Mouse (Mus musculus): Measurements from ENCODE around the gene Vmn1r85. TPM values are rescaled to one million over a fixed set of nuclear protein-coding genes. Genes with fewer than 3 reads are reported as not detected.

Gene Vmn1r85
- polyA plus RNA-seq, 1 experiment: not detected

GRCm38 (mm10) chr7:13046084-13046483 is 48.9 kb downstream of the Vmn1r85 start:
- H3K27me3 ChIP-seq (ENCODE audit: control insufficient read depth, insufficient read depth, low read length): peaks cover 13% of the 10 kb centered on the region
- H3K27ac ChIP-seq (ENCODE audit: insufficient read depth, low read length): no peak overlapping the region
- H3K4me1 ChIP-seq (ENCODE audit: control insufficient read depth, insufficient read depth, insufficient read length): peaks cover 13% of the 10 kb centered on the region
- peak; percentile 75; the same call in 1 of the 2 replicates for TF ChIP-seq CTCF (IDR thresholded peaks at IDR 0.05; ENCODE audit: extremely low read depth, insufficient read depth, insufficient read length, insufficient replicate concordance)
- TF ChIP-seq POLR2A (IDR thresholded peaks at IDR 0.05; ENCODE audit: low read depth, low read length): no peak
- peak in 1 of 2 experiments; percentile 67 for DNase-seq (ENCODE audit: low read depth in 1 of 2, low spot score in 2 of 2)
- no peak overlapping the region for H3K4me3 ChIP-seq (ENCODE audit: extremely low read depth, insufficient read depth, insufficient read length)
- H3K36me3 ChIP-seq (ENCODE audit: control insufficient read depth, insufficient read depth, low read length): no peaks in the 10 kb centered on the region
- WGBS: 6% methylated on average over 2 of the region's 2 CpGs

- Histone ChIP-seq H3K27me3 (ENCODE audit: control insufficient read depth, insufficient read depth, low read length) (peaks cover 13% of the 10 kb centered on the region), H3K36me3 (ENCODE audit: control insufficient read depth, insufficient read depth, low read length) (no peaks in the 10 kb centered on the region), H3K4me3 (ENCODE audit: extremely low read depth, insufficient read depth, insufficient read length) (peak overlapping the region; percentile 38; the same call in 1 of the 2 replicates), H3K4me1 (ENCODE audit: control insufficient read depth, insufficient read depth, insufficient read length) (peaks cover 13% of the 10 kb centered on the region), H3K27ac (ENCODE audit: insufficient read depth, low read length) (no peak overlapping the region)
- no peak for TF ChIP-seq POLR2A (IDR thresholded peaks at IDR 0.05; ENCODE audit: low read depth, low read length)
- TF ChIP-seq CTCF (IDR thresholded peaks at IDR 0.05; ENCODE audit: extremely low read depth, insufficient read depth, insufficient read length, insufficient replicate concordance): no peak
- 9% methylated on average over 23 of the region's 23 CpGs for WGBS
- no peak for DNase-seq (ENCODE audit: low read depth in 1 of 2, low spot score in 2 of 2)
These were observed 50.7 kb downstream of the Vmn1r85 start for GRCm38 (mm10) chr7:13044254-13044625.

GRCm38 (mm10) chr7:13043445-13044253 is 51.3 kb downstream of the Vmn1r85 start:
- peaks cover 13% of the 10 kb centered on the region for H3K27me3 ChIP-seq (ENCODE audit: control insufficient read depth, insufficient read depth, low read length)
- 13% methylated on average over 88 of the region's 88 CpGs for WGBS

GRCm38 (mm10) chr7:13043120-13043444 is 51.9 kb downstream of the Vmn1r85 start:
- H3K4me1 ChIP-seq (ENCODE audit: control insufficient read depth, insufficient read depth, insufficient read length): peaks cover 17% of the 10 kb centered on the region
- TF ChIP-seq CTCF (IDR thresholded peaks at IDR 0.05; ENCODE audit: extremely low read depth, insufficient read depth, insufficient read length, insufficient replicate concordance): no peak
- no peak for TF ChIP-seq POLR2A (IDR thresholded peaks at IDR 0.05; ENCODE audit: low read depth, low read length)
- H3K27me3 ChIP-seq (ENCODE audit: control insufficient read depth, insufficient read depth, low read length): peaks cover 13% of the 10 kb centered on the region
- no peaks in the 10 kb centered on the region for H3K36me3 ChIP-seq (ENCODE audit: control insufficient read depth, insufficient read depth, low read length)
- no peak overlapping the region for H3K27ac ChIP-seq (ENCODE audit: insufficient read depth, low read length)
- no peak for DNase-seq (ENCODE audit: low read depth in 1 of 2, low spot score in 2 of 2)
- WGBS: 78% methylated on average over 16 of the region's 16 CpGs
- no peak overlapping the region for H3K4me3 ChIP-seq (ENCODE audit: extremely low read depth, insufficient read depth, insufficient read length)

More at GRCm38 (mm10) chr7:13043445-13044253, 51.3 kb downstream of the Vmn1r85 start:
- Histone ChIP-seq H3K4me1 (ENCODE audit: control insufficient read depth, insufficient read depth, insufficient read length) (peaks cover 17% of the 10 kb centered on the region), H3K4me3 (ENCODE audit: extremely low read depth, insufficient read depth, insufficient read length) (peak overlapping the region; percentile 38; the same call in 1 of the 2 replicates), H3K27ac (ENCODE audit: insufficient read depth, low read length) (no peak overlapping the region), H3K36me3 (ENCODE audit: control insufficient read depth, insufficient read depth, low read length) (no peaks in the 10 kb centered on the region)
- TF ChIP-seq CTCF (IDR thresholded peaks at IDR 0.05; ENCODE audit: extremely low read depth, insufficient read depth, insufficient read length, insufficient replicate concordance) (no peak), POLR2A (IDR thresholded peaks at IDR 0.05; ENCODE audit: low read depth, low read length) (no peak)
- DNase-seq (ENCODE audit: low read depth in 1 of 2, low spot score in 2 of 2): no peak

- DNase-seq (ENCODE audit: low read depth in 1 of 2, low spot score in 2 of 2): no peak
- Histone ChIP-seq H3K36me3 (ENCODE audit: control insufficient read depth, insufficient read depth, low read length) (no peaks in the 10 kb centered on the region), H3K27me3 (ENCODE audit: control insufficient read depth, insufficient read depth, low read length) (peaks cover 13% of the 10 kb centered on the region), H3K4me3 (ENCODE audit: extremely low read depth, insufficient read depth, insufficient read length) (no peak overlapping the region), H3K4me1 (ENCODE audit: control insufficient read depth, insufficient read depth, insufficient read length) (peaks cover 17% of the 10 kb centered on the region), H3K27ac (ENCODE audit: insufficient read depth, low read length) (no peak overlapping the region)
- WGBS: 85% methylated on average over 6 of the region's 6 CpGs
- TF ChIP-seq CTCF (IDR thresholded peaks at IDR 0.05; ENCODE audit: extremely low read depth, insufficient read depth, insufficient read length, insufficient replicate concordance) (no peak), POLR2A (IDR thresholded peaks at IDR 0.05; ENCODE audit: low read depth, low read length) (no peak)
These were observed 52.5 kb downstream of the Vmn1r85 start for GRCm38 (mm10) chr7:13042511-13042910.

- WGBS: 82% methylated on average over 1 of the region's 1 CpGs
- TF ChIP-seq POLR2A (IDR thresholded peaks at IDR 0.05; ENCODE audit: low read depth, low read length) (no peak), CTCF (IDR thresholded peaks at IDR 0.05; ENCODE audit: extremely low read depth, insufficient read depth, insufficient read length, insufficient replicate concordance) (no peak)
- H3K36me3 ChIP-seq (ENCODE audit: control insufficient read depth, insufficient read depth, low read length): no peaks in the 10 kb centered on the region
- peaks cover 23% of the 10 kb centered on the region for H3K4me1 ChIP-seq (ENCODE audit: control insufficient read depth, insufficient read depth, insufficient read length)
- no peak overlapping the region for H3K27ac ChIP-seq (ENCODE audit: insufficient read depth, low read length)
- H3K27me3 ChIP-seq (ENCODE audit: control insufficient read depth, insufficient read depth, low read length): peaks cover 13% of the 10 kb centered on the region
- H3K4me3 ChIP-seq (ENCODE audit: extremely low read depth, insufficient read depth, insufficient read length): no peak overlapping the region
- DNase-seq (ENCODE audit: low read depth in 1 of 2, low spot score in 2 of 2): no peak
These were observed 53.7 kb downstream of the Vmn1r85 start for GRCm38 (mm10) chr7:13041256-13041655.

- TF ChIP-seq POLR2A (IDR thresholded peaks at IDR 0.05; ENCODE audit: low read depth, low read length) (no peak), CTCF (IDR thresholded peaks at IDR 0.05; ENCODE audit: extremely low read depth, insufficient read depth, insufficient read length, insufficient replicate concordance) (no peak)
- 76% methylated on average over 1 of the region's 1 CpGs for WGBS
- no peak for DNase-seq (ENCODE audit: low read depth in 1 of 2, low spot score in 2 of 2)
- H3K27ac ChIP-seq (ENCODE audit: insufficient read depth, low read length): no peak overlapping the region
- peaks cover 24% of the 10 kb centered on the region for H3K4me1 ChIP-seq (ENCODE audit: control insufficient read depth, insufficient read depth, insufficient read length)
- H3K27me3 ChIP-seq (ENCODE audit: control insufficient read depth, insufficient read depth, low read length): peaks cover 10% of the 10 kb centered on the region
- H3K36me3 ChIP-seq (ENCODE audit: control insufficient read depth, insufficient read depth, low read length): peaks cover 8% of the 10 kb centered on the region
- no peak overlapping the region for H3K4me3 ChIP-seq (ENCODE audit: extremely low read depth, insufficient read depth, insufficient read length)
These were observed 55.8 kb downstream of the Vmn1r85 start for GRCm38 (mm10) chr7:13039181-13039580.

Data from spleen, adult 2 months (tissue).